Mouse (Mus musculus): ENCODE measurements around the gene Mylk.

- TF ChIP-seq POLR2A (IDR thresholded peaks at IDR 0.05; ENCODE audit: low read depth, low read length) (no peak), CTCF (IDR thresholded peaks at IDR 0.05; ENCODE audit: extremely low read depth, insufficient read length, insufficient replicate concordance, low read depth, low read length) (no peak)
Measured at GRCm38 (mm10) chr16:34806883-34807767, 62.1 kb downstream of the Mylk start.

All from small intestine, adult 2 months (tissue).